Mouse (Mus musculus): ENCODE data around the gene Shmt2.

Shmt2 gene

GRCm38 (mm10) chr10:127522088-127522581 is at the start of gene Shmt2:
Shmt2 (minus strand) TSS chr10:127522444.
- no peak for DNase-seq (ENCODE audit: low spot score)

- DNase-seq (ENCODE audit: low spot score), result no peak
Measured at GRCm38 (mm10) chr10:127570937-127571641, 48.8 kb upstream of the Shmt2 start.

- no peak for DNase-seq (ENCODE audit: low spot score)
Measured at GRCm38 (mm10) chr10:127570384-127570783, 48.1 kb upstream of the Shmt2 start.

- DNase-seq (ENCODE audit: low spot score), result no peak
Measured at GRCm38 (mm10) chr10:127569450-127569849, 47.2 kb upstream of the Shmt2 start.

GRCm38 (mm10) chr10:127566553-127567326 is 44.5 kb upstream of the Shmt2 start:
- DNase-seq (ENCODE audit: low spot score), result no peak

GRCm38 (mm10) chr10:127564301-127564700 is 42.1 kb upstream of the Shmt2 start:
- DNase-seq (ENCODE audit: low spot score), result no peak

GRCm38 (mm10) chr10:127563840-127564239 is 41.6 kb upstream of the Shmt2 start:
- no peak for DNase-seq (ENCODE audit: low spot score)

- no peak for DNase-seq (ENCODE audit: low spot score)
Measured at GRCm38 (mm10) chr10:127561145-127561544, 38.9 kb upstream of the Shmt2 start.

GRCm38 (mm10) chr10:127557397-127557796 is 35.2 kb upstream of the Shmt2 start:
- no peak for DNase-seq (ENCODE audit: low spot score)

GRCm38 (mm10) chr10:127555703-127556102 is 33.5 kb upstream of the Shmt2 start:
- DNase-seq (ENCODE audit: low spot score), result no peak

GRCm38 (mm10) chr10:127549892-127550291 is 27.6 kb upstream of the Shmt2 start:
- no peak for DNase-seq (ENCODE audit: low spot score)

GRCm38 (mm10) chr10:127548236-127548635 is 26.0 kb upstream of the Shmt2 start:
- no peak for DNase-seq (ENCODE audit: low spot score)

- DNase-seq (ENCODE audit: low spot score), result no peak
Measured at GRCm38 (mm10) chr10:127546505-127546904, 24.3 kb upstream of the Shmt2 start.

- DNase-seq (ENCODE audit: low spot score), result no peak
Measured at GRCm38 (mm10) chr10:127544375-127544774, 22.1 kb upstream of the Shmt2 start.

GRCm38 (mm10) chr10:127543916-127544315 is 21.7 kb upstream of the Shmt2 start:
- no peak for DNase-seq (ENCODE audit: low spot score)

GRCm38 (mm10) chr10:127542720-127543119 is 20.5 kb upstream of the Shmt2 start:
- no peak for DNase-seq (ENCODE audit: low spot score)

- DNase-seq (ENCODE audit: low spot score), result no peak
Measured at GRCm38 (mm10) chr10:127542084-127542483, 19.8 kb upstream of the Shmt2 start.

- DNase-seq (ENCODE audit: low spot score), result no peak
Measured at GRCm38 (mm10) chr10:127541510-127541909, 19.3 kb upstream of the Shmt2 start.

- no peak for DNase-seq (ENCODE audit: low spot score)
Measured at GRCm38 (mm10) chr10:127537854-127538583, 15.8 kb upstream of the Shmt2 start.

- DNase-seq (ENCODE audit: low spot score), result no peak
Measured at GRCm38 (mm10) chr10:127536586-127537314, 14.5 kb upstream of the Shmt2 start.

- no peak for DNase-seq (ENCODE audit: low spot score)
Measured at GRCm38 (mm10) chr10:127534929-127535384, 12.7 kb upstream of the Shmt2 start.

All from urinary bladder, postnatal 10 days (tissue).